Mouse (Mus musculus) inflammation-experienced regulatory T-cells, adult 6 months (primary cell): ENCODE data around the gene Leo1. TPM values are rescaled to one million over a fixed set of nuclear protein-coding genes. Genes with fewer than 3 reads are reported as not detected.
"Not testable (repeated sequence)": the region's sequence is repeated elsewhere in the genome, so short reads cannot be mapped to it uniquely, and the experiment has no call there.

Experiments used
- ATAC-seq: one replicate; pipeline ENCODE4 v1.8.0; 2017
- polyA plus RNA-seq, 3 experiments: library from polyadenylated mRNA; unstranded; fragments of 100-300 nt; shearing (Covaris generic); gene quantifications; one replicate each; pipeline ENCODE4 v1.2.1; 2017

The Leo1 gene
- polyA plus RNA-seq, 3 experiments from 2014 or later: 29.1 to 46.7 (median 39.9) TPM

DNA sequence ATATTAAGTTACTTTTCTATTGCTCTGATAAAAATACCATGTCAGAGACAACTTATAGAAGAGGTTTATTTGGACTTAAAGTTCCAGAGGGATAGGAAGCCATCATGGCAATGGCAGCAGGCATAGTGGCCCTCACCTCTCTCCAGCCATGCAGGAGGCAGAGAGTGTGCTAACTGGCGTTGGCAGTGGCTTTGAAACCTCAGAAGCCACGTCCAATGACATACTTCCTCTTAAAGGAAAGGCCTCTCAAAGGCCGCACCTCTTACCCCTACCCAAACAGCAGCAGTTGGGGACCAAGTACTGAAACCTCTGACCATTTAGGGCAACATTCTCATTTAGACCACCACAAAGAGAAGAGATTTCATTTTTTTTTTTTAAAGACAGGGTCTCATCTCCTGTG, 35.9 kb downstream of the Leo1 start:
- ATAC-seq: no peak

DNA sequence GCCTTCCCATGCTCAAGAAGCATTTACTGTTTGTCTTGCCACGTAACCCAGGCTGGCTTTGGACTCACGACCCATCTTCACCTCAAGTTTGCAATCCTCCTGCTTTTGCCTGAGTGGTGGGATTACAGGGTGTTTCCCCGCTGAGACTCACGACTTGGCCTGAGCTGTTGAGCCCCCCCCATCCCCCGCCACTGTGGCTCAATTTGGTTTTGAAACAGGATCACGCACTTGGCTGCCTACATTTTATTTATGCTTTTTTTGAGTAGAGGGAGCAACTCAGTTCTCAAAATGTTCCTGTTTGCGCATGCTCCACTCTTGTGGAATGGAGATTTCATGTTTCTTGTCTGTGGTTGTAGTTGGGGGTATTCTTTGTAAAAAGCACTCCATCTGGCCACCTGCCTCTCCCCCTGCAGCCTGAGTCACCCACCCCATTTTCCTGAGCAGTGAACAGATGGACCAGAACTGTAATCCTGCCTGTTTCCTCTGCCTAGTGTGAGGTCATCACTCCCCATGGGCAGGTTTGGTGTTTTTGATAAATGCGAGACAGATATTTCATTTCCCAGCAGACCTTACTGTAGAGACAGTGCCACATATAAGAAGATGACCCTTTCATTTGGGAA, 37.9 kb downstream of the Leo1 start:
- no peak for ATAC-seq

DNA sequence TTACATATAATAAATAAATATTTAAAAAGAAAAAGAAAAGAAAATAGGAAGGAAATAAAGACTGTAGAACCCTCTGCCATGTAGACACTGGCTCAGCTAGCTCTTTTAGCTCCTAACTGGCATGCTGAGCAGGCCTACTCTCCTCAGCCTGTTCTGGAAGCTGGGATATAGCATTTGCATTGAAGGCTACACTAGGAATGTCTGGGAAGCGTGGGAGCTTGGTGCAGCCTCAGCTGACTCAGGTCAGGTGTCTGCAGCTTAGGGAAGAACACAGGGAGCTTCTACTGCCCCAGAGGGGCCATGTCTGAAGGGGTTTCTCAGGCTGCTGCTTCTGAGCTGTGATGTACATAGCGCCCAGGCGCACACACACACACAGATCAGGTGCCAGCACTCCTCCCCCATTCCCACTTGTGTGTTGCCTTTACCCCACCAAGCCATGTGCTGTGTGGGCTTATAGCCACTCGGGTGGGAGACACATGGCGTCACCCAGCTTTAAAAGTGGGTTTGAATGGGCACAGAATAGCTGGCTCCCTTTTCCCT, 39.3 kb downstream of the Leo1 start:
- ATAC-seq: no peak

DNA sequence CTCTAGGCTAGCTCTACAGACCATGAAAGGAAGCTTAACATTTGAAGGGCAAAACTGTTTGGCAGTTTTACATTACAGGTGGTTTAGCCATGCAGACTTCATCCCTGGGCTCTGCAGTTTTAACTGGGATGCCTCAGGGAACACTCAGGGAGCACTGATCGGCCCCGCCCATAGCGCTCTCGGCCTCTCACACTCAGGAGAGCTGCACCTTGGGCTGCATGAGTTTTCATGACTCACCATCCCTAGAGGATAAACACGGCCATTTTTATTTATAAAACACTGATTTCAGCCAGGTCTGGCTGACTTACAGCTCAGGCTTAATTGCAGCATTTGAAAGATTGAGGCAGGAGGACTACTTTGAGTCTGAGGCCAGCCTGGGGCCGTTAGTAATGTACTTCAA, 43.9 kb downstream of the Leo1 start:
- no peak for ATAC-seq

DNA sequence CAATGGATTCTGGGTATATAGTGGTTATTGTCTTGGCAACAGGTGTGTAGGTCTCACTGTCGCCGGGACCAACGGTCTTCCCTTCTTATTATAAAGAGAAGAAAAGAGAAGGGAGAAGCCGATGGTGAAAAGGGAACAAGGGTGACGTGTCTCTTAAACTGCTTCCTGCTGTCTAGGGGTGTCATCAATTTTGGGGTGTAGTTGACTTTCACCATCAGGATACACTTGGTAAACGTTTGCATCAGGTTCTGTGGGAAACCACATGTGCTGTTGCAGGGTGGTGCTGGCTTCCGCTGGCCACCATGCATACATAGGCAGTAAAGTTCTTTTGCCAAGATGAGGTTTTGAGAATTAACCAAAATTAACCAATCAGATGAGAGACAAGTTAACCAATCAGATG, 46.9 kb downstream of the Leo1 start:
- not testable (repeated sequence) for ATAC-seq

DNA sequence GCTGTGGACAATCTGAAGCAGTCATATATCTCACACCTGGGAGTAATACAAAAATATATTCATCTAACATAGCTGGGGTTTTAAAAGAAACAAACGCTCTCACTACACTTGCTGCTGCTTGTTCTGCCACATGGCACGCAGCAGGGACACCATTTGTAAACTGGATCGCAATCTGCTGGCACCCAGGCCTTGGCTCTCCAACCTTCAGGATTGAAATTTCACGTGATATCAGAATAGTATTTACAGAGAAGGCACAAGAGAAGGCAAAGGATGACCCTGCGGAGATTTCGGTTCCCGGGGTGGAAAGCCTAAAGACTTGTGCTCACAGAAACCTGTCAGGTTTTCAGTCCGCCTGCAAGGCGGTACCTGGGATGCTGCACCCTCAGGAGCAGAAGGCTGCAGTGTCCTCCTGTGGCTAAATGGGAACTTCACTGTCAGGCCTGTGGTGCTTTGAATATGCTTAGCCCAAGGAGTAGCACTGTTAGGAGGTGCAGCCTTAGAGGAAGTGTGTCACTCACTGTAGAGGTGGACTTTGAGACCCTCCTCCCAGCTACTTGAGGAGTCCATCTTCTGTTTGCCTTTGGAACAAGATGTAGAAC, 53.2 kb downstream of the Leo1 start:
- ATAC-seq: no peak

DNA sequence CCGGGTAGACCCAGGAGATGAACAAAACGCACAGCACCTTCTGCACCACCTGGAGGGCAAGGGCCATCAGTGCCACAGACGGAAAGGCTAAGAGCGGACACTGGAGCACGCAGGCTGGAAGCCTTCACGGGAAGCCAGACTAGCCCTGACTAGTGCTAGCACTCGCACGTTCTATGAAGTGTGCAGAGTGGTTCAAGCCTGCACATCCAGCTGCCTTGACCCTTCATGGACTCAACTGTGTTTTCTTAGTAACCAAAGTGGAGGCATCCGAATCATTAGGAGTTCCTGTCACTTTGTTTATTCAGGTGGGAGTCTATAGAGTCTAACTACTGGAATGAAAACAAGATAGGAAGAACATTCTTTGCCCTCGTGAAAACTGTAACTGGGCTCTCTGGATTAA, 54.6 kb downstream of the Leo1 start:
- no peak for ATAC-seq

DNA sequence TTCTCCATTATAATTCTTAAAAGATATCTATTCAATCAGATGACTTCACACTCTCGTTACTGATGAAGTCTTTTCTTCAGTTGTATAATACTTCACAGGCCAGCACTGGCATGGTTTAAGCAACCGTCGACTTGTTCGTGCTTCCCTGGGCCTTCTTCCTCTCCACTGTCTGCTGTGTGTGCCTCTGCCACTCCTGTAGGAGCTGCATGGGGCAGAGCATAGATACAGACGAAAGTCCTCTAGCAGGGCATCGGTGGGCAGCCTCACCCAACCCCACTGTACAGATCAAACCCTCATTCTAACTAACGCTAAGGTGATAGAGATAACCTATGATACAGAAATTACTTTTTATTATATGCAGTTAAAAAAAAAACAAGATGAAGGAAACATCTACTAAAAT, 57.2 kb downstream of the Leo1 start:
- ATAC-seq: no peak

DNA sequence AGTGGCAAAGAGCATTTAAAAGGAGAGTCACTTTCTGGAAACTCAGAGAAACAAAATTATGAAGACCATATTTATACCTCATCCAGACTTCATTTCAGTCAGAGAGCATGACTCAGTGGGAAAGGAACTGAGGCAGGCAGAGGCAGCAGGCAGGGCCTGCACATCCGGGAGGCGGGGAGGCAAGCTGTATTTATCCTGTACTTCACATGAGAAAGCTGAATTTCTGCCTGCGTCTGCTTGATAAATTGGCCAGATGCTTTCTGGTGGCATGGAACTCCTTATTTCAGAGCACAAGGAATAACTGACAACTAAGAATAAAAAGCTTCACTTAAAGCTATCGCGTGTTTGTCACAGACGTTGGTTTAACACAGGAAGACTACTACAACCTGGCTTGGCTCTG, 63.0 kb downstream of the Leo1 start:
- ATAC-seq: no peak

DNA sequence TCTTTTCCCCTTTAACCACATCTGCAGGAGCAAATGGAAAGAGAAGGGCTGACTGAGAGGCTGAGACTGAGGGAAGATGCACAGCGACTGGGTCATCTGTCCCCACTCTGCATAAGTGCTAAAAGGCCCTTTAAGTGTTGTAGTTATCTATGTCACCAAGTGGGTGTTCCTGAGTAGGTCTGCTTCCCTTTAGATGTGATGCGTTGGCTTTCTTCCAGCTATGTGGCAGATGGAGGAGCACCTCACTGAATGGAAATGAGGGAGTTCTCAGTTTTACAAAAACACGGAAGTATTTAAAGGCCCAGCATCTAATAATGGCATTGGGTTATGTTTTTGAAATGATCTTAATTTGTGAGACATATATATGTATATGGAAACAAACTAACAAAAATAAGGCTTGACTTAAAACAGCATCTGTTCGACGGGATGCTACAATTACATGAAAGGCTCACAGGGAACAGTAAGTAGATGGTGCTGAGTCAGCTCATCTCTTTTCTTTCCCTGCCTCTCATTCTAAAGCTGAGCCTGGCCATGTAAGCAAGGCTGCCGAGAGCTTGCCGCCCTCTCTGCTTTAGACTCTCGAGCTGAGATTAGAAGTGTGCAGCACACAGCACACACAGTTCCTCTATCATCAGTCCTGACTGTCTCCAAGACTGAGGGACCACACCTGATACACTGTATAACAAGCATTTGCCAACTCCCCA, 70.1 kb downstream of the Leo1 start:
- ATAC-seq: no peak

DNA sequence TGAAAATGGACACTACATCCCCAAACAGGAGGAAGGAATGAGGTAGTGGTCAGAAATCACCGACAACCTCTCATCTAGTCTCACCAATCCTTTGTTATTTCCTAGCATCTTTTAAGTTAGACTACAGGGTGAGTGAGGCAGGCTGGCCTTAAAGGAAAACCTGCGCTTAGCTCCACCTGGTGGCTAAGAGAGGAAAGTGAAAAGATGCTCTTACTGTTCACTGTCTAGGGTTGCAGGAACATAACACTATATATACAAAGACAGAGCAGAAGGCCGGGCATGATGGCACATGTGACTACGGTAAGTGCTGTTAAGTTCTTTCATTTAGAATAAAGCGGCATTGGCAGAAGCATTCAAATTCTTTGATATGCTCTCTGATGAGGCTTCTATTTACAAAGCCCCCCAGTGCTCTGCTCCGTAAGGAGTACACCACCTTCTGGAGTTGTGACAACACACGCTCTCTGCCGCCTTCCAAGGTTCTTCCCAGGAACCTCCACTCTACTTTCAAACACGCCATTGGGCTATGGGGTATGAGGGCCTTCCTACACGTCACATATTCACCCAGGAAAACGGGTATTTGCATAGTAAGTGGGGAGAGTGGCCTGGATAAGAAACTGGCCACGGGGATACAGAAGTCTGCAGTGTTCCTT, 74.3 kb downstream of the Leo1 start:
- peak; percentile 80 for ATAC-seq

Other genes starting within 250 kb of the Leo1 start
- gene Myo5c, start 209.5 kb upstream of the Leo1 start, polyA plus RNA-seq: under 1 TPM in 2 of 3 experiments, not detected in 1; 0.24 to 0.30 TPM
- 10 to 100 TPM in 1 of 3 experiments, 1 to 10 TPM in 2; 6.8 to 10.1 (median 8.8) TPM for gene Gnb5, start 135.2 kb upstream of the Leo1 start, polyA plus RNA-seq
- gene Bcl2l10, start 93.8 kb upstream of the Leo1 start, polyA plus RNA-seq: not detected
- gene Mapk6, start 31.5 kb upstream of the Leo1 start, polyA plus RNA-seq: 10 to 100 TPM; 34.8 to 50.4 (median 39.5) TPM
- 100 to 1,000 TPM; 142 to 214 (median 146) TPM for gene Tmod3, start 118.1 kb downstream of the Leo1 start, polyA plus RNA-seq
- under 1 TPM in 2 of 3 experiments, not detected in 1; 0.04 to 0.09 TPM for gene Tmod2, start 169.8 kb downstream of the Leo1 start, polyA plus RNA-seq
- gene Lysmd2, start 184.2 kb downstream of the Leo1 start, polyA plus RNA-seq: 1 to 10 TPM; 4.9 to 6.1 (median 5.9) TPM
- gene Scg3, start 242.5 kb downstream of the Leo1 start, polyA plus RNA-seq: not detected